Mouse (Mus musculus) kidney, embryonic 15.5 days (tissue): ENCODE data around the gene Tnfsf12. TPM values are rescaled to one million over a fixed set of nuclear protein-coding genes. Genes with fewer than 3 reads are reported as not detected.

Experiments
- ATAC-seq: fragments of 200-750 bp; cut with Nextera tagmentation; replicated peaks from 2 replicates; pipeline ENCODE4 v1.8.0; 2017; ENCODE audit warnings: moderate TSS enrichment; ENCODE audit not compliant: low FRiP score
- H3K27ac ChIP-seq: fragments of 300-500 bp; sonication (generic); 2 replicates; pipeline ENCODE4 v1.5.1; 2015; ENCODE audit warnings: mild to moderate bottlenecking, inconsistent platforms
- H3K27me3 ChIP-seq: fragments of 300-500 bp; sonication (generic); 2 replicates; pipeline ENCODE4 v1.6.1; 2015; ENCODE audit warnings: inconsistent platforms
- H3K36me3 ChIP-seq: fragments of 300-500 bp; sonication (generic); 2 replicates; pipeline ENCODE4 v1.6.1; 2015; ENCODE audit warnings: inconsistent platforms
- H3K4me1 ChIP-seq: fragments of 300-500 bp; sonication (generic); 2 replicates; pipeline ENCODE4 v1.6.1; 2015; ENCODE audit warnings: inconsistent platforms
- H3K4me2 ChIP-seq: fragments of 300-500 bp; sonication (generic); 2 replicates; pipeline ENCODE4 v1.6.1; 2015; ENCODE audit warnings: moderate library complexity, mild to moderate bottlenecking, inconsistent platforms
- H3K4me3 ChIP-seq: fragments of 300-500 bp; sonication (generic); replicated peaks from 2 replicates; pipeline ENCODE4 v1.5.1; 2015; ENCODE audit warnings: mild to moderate bottlenecking, inconsistent platforms
- H3K9ac ChIP-seq: fragments of 300-500 bp; sonication (generic); 2 replicates; pipeline ENCODE4 v1.6.1; 2015; ENCODE audit warnings: mild to moderate bottlenecking, inconsistent platforms
- H3K9me3 ChIP-seq: fragments of 300-500 bp; sonication (generic); replicated peaks from 2 replicates; pipeline ENCODE4 v1.6.1; 2016; ENCODE audit warnings: inconsistent platforms
- WGBS: fragments of 180-500 bp; shearing (Covaris S2); methylation state at CpG from one replicate; pipeline ENCODE4 v1.1.7; 2015; ENCODE audit warnings: mixed read lengths; 5-methylcytosine and 5-hydroxymethylcytosine counted together
- microRNA counts: library from miRNA; unstranded; fragments of <30 nt; microRNA quantifications from one replicate; lab custom pipeline; 2016
- microRNA-seq: library from miRNA; unstranded; fragments of <30 nt; microRNA quantifications from one replicate; pipeline ENCODE4, GENCODE M21; 2016
- polyA plus RNA-seq: library from polyadenylated mRNA; unstranded; fragments of >200 nt; fragmentation: Nextera tagmentation; extraction: Ambion mirVana; gene quantifications from 2 replicates; pipeline ENCODE4 v1.2.1, GENCODE M21; 2015

The Tnfsf12 gene
- polyA plus RNA-seq, 1 experiment from 2014 or later, result 11.1 TPM

DNA sequence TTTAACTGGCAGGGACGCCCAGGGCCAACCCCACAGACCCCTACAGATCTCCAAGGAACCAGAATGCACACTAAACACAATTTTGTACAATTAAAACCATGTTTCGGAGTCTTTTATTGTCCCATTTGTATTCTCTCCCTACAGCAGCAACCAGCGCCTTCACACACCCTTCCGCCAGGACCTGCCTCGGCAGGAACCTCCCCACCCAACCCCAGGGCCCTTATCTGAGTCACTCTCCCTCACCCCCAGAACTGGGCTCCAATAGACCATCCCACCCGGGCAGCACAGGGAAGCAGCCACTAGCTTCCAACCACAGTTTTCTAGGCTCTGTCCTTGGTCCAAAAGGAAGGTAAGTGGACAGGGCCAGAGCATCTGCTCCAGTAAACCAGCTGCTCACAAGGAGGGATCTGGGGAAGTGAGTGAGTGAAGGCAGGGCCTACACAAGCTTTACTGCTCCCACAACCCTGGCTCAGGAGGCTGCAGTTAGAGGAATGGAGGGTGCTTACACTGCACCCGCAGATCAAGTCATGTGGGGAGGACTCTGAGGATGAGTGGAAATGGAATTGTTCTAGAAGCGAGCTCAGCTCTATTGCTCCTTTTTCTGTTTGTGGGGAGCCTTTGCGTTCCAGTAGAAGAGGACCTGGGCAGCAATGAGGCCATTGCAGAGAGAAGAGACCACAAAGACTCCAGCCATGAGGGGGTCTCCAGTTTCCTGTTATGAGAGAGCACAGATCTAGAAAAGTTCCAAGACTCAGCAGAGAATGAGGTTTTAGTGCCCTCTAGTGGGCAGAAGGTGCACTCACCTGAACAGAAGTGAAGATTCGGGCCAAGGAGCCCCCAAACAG lies 38.8 kb downstream of the Tnfsf12 start:
- Histone ChIP-seq H3K4me1 (peaks cover 46% of the 10 kb centered on the region), H3K9ac (no peak overlapping the region), H3K9me3 (no peaks in the 10 kb centered on the region), H3K27me3 (no peaks in the 10 kb centered on the region), H3K27ac (0 out of 2 replicates have a peak overlapping the region, but pooled peaks have one; percentile 3), H3K4me2 (no peak overlapping the region), H3K4me3 (no peak overlapping the region), H3K36me3 (peaks cover 70% of the 10 kb centered on the region)
- WGBS, result 79% methylated on average over 10 of the region's 10 CpGs
- no peak for ATAC-seq

DNA sequence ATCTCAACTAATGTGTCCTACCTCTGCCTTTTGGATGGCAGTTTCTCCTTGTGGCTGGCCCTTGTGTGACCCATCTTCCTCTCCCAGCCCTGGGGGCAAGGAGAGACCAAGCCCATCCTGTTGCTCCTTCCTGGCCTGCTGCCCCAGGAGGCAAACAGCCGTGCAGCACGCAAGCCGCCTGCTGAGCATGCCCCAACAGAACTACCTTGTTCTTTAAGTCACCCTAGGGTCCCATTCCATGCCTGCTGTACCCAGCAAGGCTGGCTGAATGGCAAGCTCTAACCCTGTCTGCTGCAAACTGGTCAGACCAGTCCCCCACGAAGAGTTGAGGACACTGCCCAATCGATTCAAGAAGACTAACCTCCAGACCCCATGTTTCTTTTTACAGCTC lies 39.6 kb downstream of the Tnfsf12 start:
- Histone ChIP-seq H3K27ac (no peak overlapping the region), H3K4me3 (no peak overlapping the region), H3K9me3 (no peaks in the 10 kb centered on the region), H3K4me2 (no peak overlapping the region; the same call in 1 of the 2 replicates), H3K4me1 (peaks cover 38% of the 10 kb centered on the region), H3K9ac (peak overlapping the region; percentile 16; the same call in 1 of the 2 replicates), H3K36me3 (peaks cover 78% of the 10 kb centered on the region), H3K27me3 (no peaks in the 10 kb centered on the region)
- 78% methylated on average over 5 of the region's 5 CpGs for WGBS
- ATAC-seq, result no peak

GRCm38 (mm10) chr11:69655264-69656064 lies 40.2 kb downstream of the Tnfsf12 start, which contains the start of gene Sox15:
TSS of gene Sox15 (plus strand) at chr11:69655314.
- WGBS, result 16% methylated on average over 34 of the region's 34 CpGs
- ATAC-seq, result peak; percentile 82
- peaks cover 84% of the 10 kb centered on the region for H3K36me3 ChIP-seq
- H3K27me3 ChIP-seq, result no peaks in the 10 kb centered on the region
- 0 out of 2 replicates have a peak within 1 kb of the TSS, but pooled peaks have one; percentile 13 for H3K4me3 ChIP-seq
- H3K27ac ChIP-seq, result peak within 1 kb of the TSS; percentile 76
- peak within 1 kb of the TSS; percentile 39 for H3K4me2 ChIP-seq
- peaks cover 34% of the 10 kb centered on the region for H3K4me1 ChIP-seq
- H3K9me3 ChIP-seq, result no peaks in the 10 kb centered on the region
- H3K9ac ChIP-seq, result peak within 1 kb of the TSS; percentile 16; the same call in 1 of the 2 replicates

GRCm38 (mm10) chr11:69654760-69655159 lies 40.9 kb downstream of the Tnfsf12 start:
- Histone ChIP-seq H3K27me3 (no peaks in the 10 kb centered on the region), H3K27ac (peak overlapping the region; percentile 76), H3K36me3 (peaks cover 88% of the 10 kb centered on the region), H3K9ac (no peak overlapping the region), H3K4me1 (peaks cover 32% of the 10 kb centered on the region), H3K9me3 (no peaks in the 10 kb centered on the region), H3K4me3 (no peak overlapping the region), H3K4me2 (no peak overlapping the region)
- WGBS, result 32% methylated on average over 9 of the region's 9 CpGs
- no peak for ATAC-seq

DNA sequence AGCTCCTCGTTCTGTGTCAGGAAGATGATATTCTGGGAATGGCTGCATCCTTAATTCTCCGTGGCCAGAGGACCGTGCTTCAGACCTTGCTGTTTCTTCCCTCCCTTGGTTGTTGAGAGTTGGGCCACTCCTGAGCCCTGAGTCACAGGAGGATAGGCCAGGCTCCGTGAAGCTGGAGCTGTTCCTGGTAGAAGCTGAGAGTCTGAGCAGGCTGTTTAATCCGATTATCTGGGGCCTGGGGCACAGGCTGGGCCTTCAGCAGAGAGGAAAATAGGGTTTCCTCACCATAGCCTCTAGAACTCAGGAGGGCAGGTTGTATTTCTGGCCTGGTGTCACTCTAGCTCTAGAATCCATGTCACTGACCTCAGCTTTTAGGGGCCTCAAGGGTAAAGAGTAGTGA lies 42.2 kb downstream of the Tnfsf12 start:
- Histone ChIP-seq H3K4me2 (no peak overlapping the region), H3K4me3 (no peak overlapping the region), H3K4me1 (peaks cover 32% of the 10 kb centered on the region), H3K9me3 (no peaks in the 10 kb centered on the region), H3K9ac (no peak overlapping the region), H3K27ac (peak overlapping the region; percentile 32; the same call in 1 of the 2 replicates), H3K27me3 (no peaks in the 10 kb centered on the region), H3K36me3 (peaks cover 90% of the 10 kb centered on the region)
- WGBS, result 78% methylated on average over 5 of the region's 5 CpGs
- no peak for ATAC-seq

DNA sequence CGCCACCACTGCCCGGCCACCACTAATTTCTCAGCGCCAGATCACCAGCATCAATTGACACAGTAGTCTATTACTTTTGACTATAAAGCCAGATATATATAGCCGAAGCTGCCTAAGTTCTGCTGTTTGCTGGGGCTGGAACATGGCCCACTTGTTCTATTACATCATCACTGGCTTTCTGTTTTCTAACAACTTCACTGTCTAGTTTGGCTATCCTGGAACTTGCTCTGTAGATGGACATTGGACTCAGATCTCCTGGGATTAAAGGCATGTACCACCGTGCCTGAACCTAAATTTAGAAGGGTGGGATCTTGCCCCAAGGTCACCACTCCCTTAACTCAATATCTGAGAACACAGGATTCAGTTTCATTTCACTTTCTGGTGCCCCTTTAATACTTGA lies 49.8 kb downstream of the Tnfsf12 start:
- Histone ChIP-seq H3K36me3 (peaks cover 99% of the 10 kb centered on the region), H3K4me2 (no peak overlapping the region), H3K4me3 (no peak overlapping the region), H3K27me3 (no peaks in the 10 kb centered on the region), H3K4me1 (no peaks in the 10 kb centered on the region), H3K9me3 (no peaks in the 10 kb centered on the region), H3K27ac (no peak overlapping the region), H3K9ac (no peak overlapping the region)
- ATAC-seq, result no peak
- 88% methylated on average over 5 of the region's 5 CpGs for WGBS

MicroRNAs encoded within 50 kb of the gene (microRNA counts, 519-probe panel; counts per million panel counts)
- 31.7 counts per million for microRNA mmu-miR-1934 (lab: Ali Mortazavi, UCI)

Small RNA genes within 50 kb of the gene (microRNA-seq; reads per million reads assigned to microRNA genes)
- 2.8 reads per million, percentile 14 among the genes with 10 or more reads in this experiment for gene Mir1934

Other genes starting within 250 kb of the Tnfsf12 start
- gene Dnah2, start 146.7 kb downstream of the Tnfsf12 start, polyA plus RNA-seq, result 0.73 and 0.87 TPM in 2 replicates
- 11.9 and 14.3 TPM in 2 replicates for gene Efnb3, start 135.6 kb downstream of the Tnfsf12 start, polyA plus RNA-seq
- 26.6 and 27.9 TPM in 2 replicates for gene Wrap53, start 115.6 kb downstream of the Tnfsf12 start, polyA plus RNA-seq
- gene Trp53, start 115.5 kb downstream of the Tnfsf12 start, polyA plus RNA-seq, result 175 and 195 TPM in 2 replicates
- gene Atp1b2, start 89.9 kb downstream of the Tnfsf12 start, polyA plus RNA-seq, result 11.2 and 13.5 TPM in 2 replicates
- gene Shbg, start 77.9 kb downstream of the Tnfsf12 start, polyA plus RNA-seq, result 0.30 and 0.49 TPM in 2 replicates
- 17.8 and 23.1 TPM in 2 replicates for gene Sat2, start 73.8 kb downstream of the Tnfsf12 start, polyA plus RNA-seq
- 29.2 TPM in 2 replicates for gene Fxr2, start 62.9 kb downstream of the Tnfsf12 start, polyA plus RNA-seq
- 0.18 and 0.19 TPM in 2 replicates for gene Sox15, start 40.5 kb downstream of the Tnfsf12 start, polyA plus RNA-seq
- gene Mpdu1, start 33.2 kb downstream of the Tnfsf12 start, polyA plus RNA-seq, result 71.8 and 78.0 TPM in 2 replicates
- gene Cd68, start 29.7 kb downstream of the Tnfsf12 start, polyA plus RNA-seq, result 10.0 and 14.1 TPM in 2 replicates
- 586 and 589 TPM in 2 replicates for gene Eif4a1, start 23.4 kb downstream of the Tnfsf12 start, polyA plus RNA-seq
- 91.6 and 95.2 TPM in 2 replicates for gene Senp3, start 13.8 kb downstream of the Tnfsf12 start, polyA plus RNA-seq
- 0.45 and 0.53 TPM in 2 replicates for gene Tnfsf13, start 10.1 kb downstream of the Tnfsf12 start, polyA plus RNA-seq
- gene Tnfsfm13, start 249 bp upstream of the Tnfsf12 start, polyA plus RNA-seq, result 4.5 and 7.0 TPM in 2 replicates
- 29.9 and 31.1 TPM in 2 replicates for gene Polr2a, start 62.8 kb upstream of the Tnfsf12 start, polyA plus RNA-seq
- gene Slc35g3, start 66.1 kb upstream of the Tnfsf12 start, polyA plus RNA-seq, result 0.27 and 0.36 TPM in 2 replicates
- 1.9 and 2.8 TPM in 2 replicates for gene Zbtb4, start 70.1 kb upstream of the Tnfsf12 start, polyA plus RNA-seq
- 11.4 and 12.3 TPM in 2 replicates for gene Chrnb1, start 100.1 kb upstream of the Tnfsf12 start, polyA plus RNA-seq
- gene Fgf11, start 106.0 kb upstream of the Tnfsf12 start, polyA plus RNA-seq, result 2.0 and 2.5 TPM in 2 replicates
- gene Tmem102, start 109.8 kb upstream of the Tnfsf12 start, polyA plus RNA-seq, result 8.3 TPM in 2 replicates
- not detected in 2 replicates for gene Gm39566, start 119.4 kb upstream of the Tnfsf12 start, polyA plus RNA-seq
- gene Spem2, start 122.6 kb upstream of the Tnfsf12 start, polyA plus RNA-seq, result not detected in 2 replicates
- 0.14 and 0.32 TPM in 2 replicates for gene Spem1, start 126.3 kb upstream of the Tnfsf12 start, polyA plus RNA-seq
- gene Nlgn2, start 141.9 kb upstream of the Tnfsf12 start, polyA plus RNA-seq, result 5.6 and 7.6 TPM in 2 replicates
- gene Tmem256, start 142.7 kb upstream of the Tnfsf12 start, polyA plus RNA-seq, result 409 and 443 TPM in 2 replicates
- gene Plscr3, start 150.5 kb upstream of the Tnfsf12 start, polyA plus RNA-seq, result 96.5 and 105 TPM in 2 replicates
- 5.8 and 7.3 TPM in 2 replicates for gene Tnk1, start 162.9 kb upstream of the Tnfsf12 start, polyA plus RNA-seq
- 0.32 TPM in 1 of 2 replicates, not detected in the other for gene Tmem95, start 182.2 kb upstream of the Tnfsf12 start, polyA plus RNA-seq
- gene Kctd11, start 185.6 kb upstream of the Tnfsf12 start, polyA plus RNA-seq, result 9.4 and 10.1 TPM in 2 replicates
- 0.58 and 0.62 TPM in 2 replicates for gene Acap1, start 199.7 kb upstream of the Tnfsf12 start, polyA plus RNA-seq
- gene 2810408A11Rik, start 205.1 kb upstream of the Tnfsf12 start, polyA plus RNA-seq, result 12.6 and 13.0 TPM in 2 replicates
- 9.3 and 10.8 TPM in 2 replicates for gene Neurl4, start 205.2 kb upstream of the Tnfsf12 start, polyA plus RNA-seq
- gene Gps2, start 218.0 kb upstream of the Tnfsf12 start, polyA plus RNA-seq, result 77.8 and 86.2 TPM in 2 replicates
- 1,729 and 1,795 TPM in 2 replicates for gene Eif5a, start 226.1 kb upstream of the Tnfsf12 start, polyA plus RNA-seq
- 6.3 and 7.5 TPM in 2 replicates for gene Ybx2, start 239.9 kb upstream of the Tnfsf12 start, polyA plus RNA-seq